Mouse (Mus musculus) kidney, embryonic 14.5 days (tissue): Measurements from ENCODE around the gene Fah. TPM values are rescaled to one million over a fixed set of nuclear protein-coding genes. Genes with fewer than 3 reads are reported as not detected.

Experiments
- ATAC-seq: fragments of 200-750 bp; cut with Nextera tagmentation; 2 replicates; pipeline ENCODE4 v1.8.0; 2017; ENCODE audit warnings: moderate number of reproducible peaks, mild to moderate bottlenecking, moderate TSS enrichment, moderate library complexity; ENCODE audit not compliant: low FRiP score, low TSS enrichment
- H3K27ac ChIP-seq: fragments of 300-500 bp; sonication (generic); 2 replicates; pipeline ENCODE4 v1.5.1; 2014; ENCODE audit warnings: low read depth, mild to moderate bottlenecking, low read length, moderate library complexity, mixed read lengths
- H3K27me3 ChIP-seq: fragments of 300-500 bp; sonication (generic); 2 replicates; pipeline ENCODE4 v1.6.1; 2014; ENCODE audit warnings: mild to moderate bottlenecking, low read length; ENCODE audit not compliant: control insufficient read depth, insufficient read depth
- H3K36me3 ChIP-seq: fragments of 300-500 bp; sonication (generic); 2 replicates; pipeline ENCODE4 v1.6.1; 2014; ENCODE audit warnings: low read length, mixed read lengths; ENCODE audit not compliant: control insufficient read depth, insufficient read depth
- H3K4me1 ChIP-seq: fragments of 300-500 bp; sonication (generic); 2 replicates; pipeline ENCODE4 v1.6.1; 2014; ENCODE audit warnings: low read length, mixed read lengths; ENCODE audit not compliant: control insufficient read depth, insufficient read depth
- H3K4me2 ChIP-seq: fragments of 300-500 bp; sonication (generic); replicated peaks from 2 replicates; pipeline ENCODE4 v1.6.1; 2014; ENCODE audit warnings: low read depth, mild to moderate bottlenecking, low read length
- H3K4me3 ChIP-seq: fragments of 300-500 bp; sonication (generic); 2 replicates; pipeline ENCODE4 v1.5.1; 2014; ENCODE audit warnings: mild to moderate bottlenecking, low read length
- H3K9ac ChIP-seq: fragments of 300-500 bp; sonication (generic); 2 replicates; pipeline ENCODE4 v1.6.1; 2014; ENCODE audit warnings: low read depth, mild to moderate bottlenecking, low read length, moderate library complexity
- H3K9me3 ChIP-seq: fragments of 300-500 bp; sonication (generic); 2 replicates; pipeline ENCODE4 v1.6.1; 2016; ENCODE audit warnings: low read length; ENCODE audit not compliant: control insufficient read depth
- WGBS: fragments of 180-500 bp; shearing (Covaris S2); extraction: QIAGEN DNeasy Blood & Tissue Kit; methylation state at CpG from one replicate; pipeline ENCODE4 v1.1.7; 2014; 5-methylcytosine and 5-hydroxymethylcytosine counted together
- polyA plus RNA-seq: library from polyadenylated mRNA; unstranded; fragments of >200 nt; fragmentation: Nextera tagmentation; extraction: Ambion mirVana; gene quantifications from 2 replicates; pipeline ENCODE4 v1.2.1, GENCODE M21; 2014

Fah gene
- polyA plus RNA-seq, 1 experiment from 2014 or later = 3.8 TPM

GRCm38 (mm10) chr7:84636939-84637338 lies 30.4 kb upstream of the Fah start:
- Histone ChIP-seq H3K4me2 (no peak overlapping the region), H3K36me3 (peaks cover 7% of the 10 kb centered on the region; the same call in 1 of the 2 replicates), H3K9me3 (no peaks in the 10 kb centered on the region), H3K4me3 (no peak overlapping the region), H3K4me1 (no peaks in the 10 kb centered on the region), H3K27ac (no peak overlapping the region), H3K9ac (no peak overlapping the region), H3K27me3 (no peaks in the 10 kb centered on the region)
- ATAC-seq = no peak

GRCm38 (mm10) chr7:84631878-84632277 lies 25.4 kb upstream of the Fah start:
- no peaks in the 10 kb centered on the region for H3K4me1 ChIP-seq
- no peak overlapping the region for H3K4me2 ChIP-seq
- no peak overlapping the region for H3K27ac ChIP-seq
- H3K9ac ChIP-seq = no peak overlapping the region
- no peak overlapping the region for H3K4me3 ChIP-seq
- no peaks in the 10 kb centered on the region for H3K9me3 ChIP-seq
- ATAC-seq = no peak
- H3K36me3 ChIP-seq = peaks cover 19% of the 10 kb centered on the region
- 93% methylated on average over 3 of the region's 3 CpGs for WGBS
- H3K27me3 ChIP-seq = no peaks in the 10 kb centered on the region

- Histone ChIP-seq H3K36me3 (peaks cover 15% of the 10 kb centered on the region), H3K27me3 (no peaks in the 10 kb centered on the region), H3K4me3 (no peak overlapping the region), H3K4me1 (no peaks in the 10 kb centered on the region), H3K9ac (no peak overlapping the region), H3K9me3 (no peaks in the 10 kb centered on the region), H3K4me2 (no peak overlapping the region), H3K27ac (no peak overlapping the region)
- no peak for ATAC-seq
- WGBS = 96% methylated on average over 4 of the region's 4 CpGs
Measured at GRCm38 (mm10) chr7:84623718-84624117, 17.2 kb upstream of the Fah start.

DNA sequence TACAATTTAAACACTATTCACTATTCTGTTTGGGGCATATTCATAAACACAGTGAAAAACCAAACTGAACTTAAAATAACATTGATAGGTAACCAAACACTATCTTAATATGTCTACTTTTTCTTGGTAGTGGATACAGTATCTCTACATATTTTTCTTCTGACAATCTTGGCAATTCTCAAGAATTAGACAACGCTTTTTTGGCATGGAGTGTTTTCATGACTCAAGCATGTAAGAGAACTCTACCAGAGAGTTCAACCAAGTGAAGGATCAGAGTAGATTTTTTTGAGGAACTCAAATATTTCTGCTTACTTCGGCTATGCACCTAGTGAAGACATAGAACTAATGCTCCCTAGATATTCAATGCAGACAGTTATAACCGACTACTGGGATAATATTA lies 14.4 kb upstream of the Fah start:
- Histone ChIP-seq H3K4me2 (no peak overlapping the region), H3K4me1 (no peaks in the 10 kb centered on the region), H3K36me3 (peaks cover 24% of the 10 kb centered on the region), H3K4me3 (no peak overlapping the region), H3K9me3 (no peaks in the 10 kb centered on the region), H3K27me3 (no peaks in the 10 kb centered on the region), H3K9ac (no peak overlapping the region), H3K27ac (no peak overlapping the region)
- 94% methylated on average over 3 of the region's 3 CpGs for WGBS
- ATAC-seq = no peak

DNA sequence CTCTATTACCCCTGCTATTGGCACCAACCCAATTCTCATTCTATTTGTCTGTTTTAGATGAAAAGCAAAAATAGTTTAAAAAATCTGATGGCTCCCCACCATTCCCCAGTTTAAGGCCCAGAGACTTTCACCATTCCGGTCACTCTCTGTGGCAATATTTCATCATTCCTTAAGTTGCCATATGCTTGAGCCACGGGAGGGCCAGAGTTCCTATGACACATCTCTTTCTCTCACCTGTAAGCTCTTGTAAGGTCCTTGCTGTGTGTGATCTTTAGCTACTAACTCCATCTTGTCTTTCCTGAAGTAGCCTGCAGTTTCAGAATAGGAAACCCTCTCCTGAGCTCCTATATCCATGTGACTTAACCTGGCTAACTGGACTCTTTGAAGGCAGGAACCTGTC lies 12.4 kb upstream of the Fah start:
- Histone ChIP-seq H3K4me3 (no peak overlapping the region), H3K9me3 (no peaks in the 10 kb centered on the region), H3K4me1 (no peaks in the 10 kb centered on the region), H3K27me3 (no peaks in the 10 kb centered on the region), H3K36me3 (peaks cover 20% of the 10 kb centered on the region; the same call in 1 of the 2 replicates), H3K4me2 (no peak overlapping the region), H3K9ac (no peak overlapping the region), H3K27ac (no peak overlapping the region)
- 90% methylated on average over 2 of the region's 2 CpGs for WGBS
- no peak for ATAC-seq

DNA sequence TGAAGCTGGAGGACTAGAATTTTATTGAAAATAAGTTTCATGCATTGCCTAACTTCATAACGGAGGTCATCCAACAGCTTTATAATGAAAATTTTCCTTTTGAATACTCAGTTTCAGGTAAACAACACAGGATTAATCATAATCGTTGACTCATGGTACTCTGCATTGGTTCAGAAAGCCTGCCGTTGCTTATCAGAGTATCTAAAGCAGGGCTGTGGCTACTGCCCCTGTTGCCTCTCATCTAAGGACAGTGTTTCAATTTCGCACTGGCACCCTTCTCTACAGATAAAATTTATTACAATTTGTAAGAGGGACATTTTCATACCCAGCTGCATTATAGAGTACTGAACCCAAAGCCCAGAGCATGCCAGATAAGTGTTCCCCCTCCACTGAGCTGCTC lies 5.9 kb upstream of the Fah start:
- no peak for ATAC-seq
- H3K36me3 ChIP-seq = peaks cover 14% of the 10 kb centered on the region; the same call in 1 of the 2 replicates
- no peaks in the 10 kb centered on the region for H3K9me3 ChIP-seq
- no peak overlapping the region for H3K9ac ChIP-seq
- 83% methylated on average over 4 of the region's 4 CpGs for WGBS
- no peak overlapping the region for H3K27ac ChIP-seq
- H3K4me2 ChIP-seq = no peak overlapping the region
- no peaks in the 10 kb centered on the region for H3K27me3 ChIP-seq
- no peaks in the 10 kb centered on the region for H3K4me1 ChIP-seq
- H3K4me3 ChIP-seq = no peak overlapping the region

DNA sequence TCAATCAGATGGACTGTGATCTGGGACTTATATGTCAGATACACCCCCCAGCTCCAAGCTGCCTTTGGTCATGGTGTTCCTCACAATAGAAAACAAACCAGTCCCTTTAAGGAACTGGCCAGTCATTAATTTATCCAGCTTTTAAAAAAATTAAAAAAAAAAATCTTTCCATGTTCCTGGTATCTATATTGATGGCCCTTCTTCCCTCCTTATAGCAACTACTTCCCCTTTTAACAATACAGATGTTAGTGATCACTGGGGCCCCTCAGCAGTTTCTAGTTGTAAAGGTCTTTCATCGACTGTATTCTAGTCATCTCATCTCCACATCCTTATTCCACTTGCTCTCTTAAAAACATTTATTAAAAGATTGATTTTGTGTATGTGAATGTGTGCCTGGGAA lies 5.1 kb upstream of the Fah start:
- Histone ChIP-seq H3K36me3 (peaks cover 9% of the 10 kb centered on the region; the same call in 1 of the 2 replicates), H3K27ac (no peak overlapping the region), H3K27me3 (no peaks in the 10 kb centered on the region), H3K9me3 (no peaks in the 10 kb centered on the region), H3K9ac (no peak overlapping the region), H3K4me2 (no peak overlapping the region), H3K4me1 (no peaks in the 10 kb centered on the region), H3K4me3 (no peak overlapping the region)
- no peak for ATAC-seq
- 85% methylated on average over 1 of the region's 1 CpGs for WGBS

GRCm38 (mm10) chr7:84605704-84606292 lies 724 bp downstream of the Fah start:
- Histone ChIP-seq H3K4me1 (no peaks in the 10 kb centered on the region), H3K27ac (no peak overlapping the region), H3K27me3 (no peaks in the 10 kb centered on the region), H3K9ac (peak overlapping the region; percentile 42), H3K9me3 (no peaks in the 10 kb centered on the region), H3K36me3 (no peaks in the 10 kb centered on the region), H3K4me2 (peak overlapping the region; percentile 89), H3K4me3 (peak overlapping the region; percentile 56)
- under 1% methylated on average over 36 of the region's 36 CpGs for WGBS
- peak; percentile 86 for ATAC-seq

DNA sequence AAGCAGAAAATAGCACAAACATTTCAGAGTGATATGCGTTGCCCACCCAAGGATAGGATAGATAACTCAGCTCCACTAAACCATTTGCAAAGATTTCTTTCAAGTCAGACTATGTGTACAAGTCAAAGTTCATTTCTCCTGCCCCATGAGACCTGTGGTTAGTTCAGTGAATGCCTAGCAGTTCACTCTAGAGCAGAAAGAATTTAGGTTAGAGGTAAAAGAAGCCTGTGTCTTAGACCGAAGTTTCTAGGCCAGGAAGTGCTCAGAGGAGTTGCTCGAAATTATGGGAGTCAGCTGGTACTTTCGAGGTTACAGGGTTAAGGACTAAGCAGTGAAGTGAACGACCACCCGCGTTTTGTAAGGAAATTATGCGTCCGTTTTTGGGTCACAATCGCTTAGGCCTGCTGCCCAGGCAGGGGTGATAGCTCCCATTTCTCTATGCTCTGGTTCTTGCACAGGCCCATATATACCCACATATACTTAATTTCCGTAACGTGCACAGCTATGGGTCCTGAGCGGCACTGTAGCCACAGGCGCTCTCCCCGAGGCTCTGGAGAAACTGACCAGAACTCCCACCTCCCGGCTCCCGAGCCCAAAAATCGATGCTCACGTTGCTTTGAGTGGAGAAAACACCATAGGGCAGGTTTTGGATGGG lies 1.4 kb downstream of the Fah start:
- no peaks in the 10 kb centered on the region for H3K4me1 ChIP-seq
- H3K36me3 ChIP-seq = no peaks in the 10 kb centered on the region
- H3K9me3 ChIP-seq = no peaks in the 10 kb centered on the region
- H3K9ac ChIP-seq = peak overlapping the region; percentile 40; the same call in 1 of the 2 replicates
- peak overlapping the region; percentile 89 for H3K4me2 ChIP-seq
- WGBS = 10% methylated on average over 19 of the region's 19 CpGs
- peak; percentile 36; the same call in 1 of the 2 replicates for ATAC-seq
- no peak overlapping the region for H3K27ac ChIP-seq
- peak overlapping the region; percentile 56 for H3K4me3 ChIP-seq
- no peaks in the 10 kb centered on the region for H3K27me3 ChIP-seq
